Mouse (Mus musculus) ovary, postnatal 14 days (tissue): ENCODE data around the gene Map3k14.

Source experiments
- DNase-seq: peaks from one replicate; pipeline ENCODE4 v3.0.0; 2022; ENCODE audit warnings: low spot score

The Map3k14 gene

GRCm38 (mm10) chr11:103174411-103174832 is 92.8 kb downstream of the Map3k14 start:
- no peak for DNase-seq

- DNase-seq: no peak
These were observed 93.4 kb downstream of the Map3k14 start for GRCm38 (mm10) chr11:103173771-103174344.

- DNase-seq: no peak
These were observed 94.1 kb downstream of the Map3k14 start for GRCm38 (mm10) chr11:103173041-103173770.

GRCm38 (mm10) chr11:103172392-103173040 is 94.8 kb downstream of the Map3k14 start:
- no peak for DNase-seq

- DNase-seq: no peak
These were observed 95.4 kb downstream of the Map3k14 start for GRCm38 (mm10) chr11:103171703-103172391.

GRCm38 (mm10) chr11:103171286-103171620 is 96.0 kb downstream of the Map3k14 start:
- DNase-seq: no peak

GRCm38 (mm10) chr11:103170494-103171285 is 96.6 kb downstream of the Map3k14 start, which contains the start of gene Fmnl1:
TSS of gene Fmnl1 (plus strand) at chr11:103171107.
- no peak for DNase-seq

GRCm38 (mm10) chr11:103170111-103170493 is 97.2 kb downstream of the Map3k14 start:
- DNase-seq: no peak
